ENCODE assay signal across 14 mouse cellular contexts in genomic region chr10:76002101-76002521, GRCm38 (mm10). TPM values are rescaled to one million over a fixed set of nuclear protein-coding genes. Genes with fewer than 3 reads are reported as not detected.
DNase-seq lines count a peak whose midpoint lies in the region; ATAC-seq lines count a peak whose summit lies in the region.
"Had no signal": no experiment of that assay in that cellular context is flagged by ENCODE, and none has a peak within 500 bp of the region (broad histone marks: within the 10 kb centered on the region; RNA-seq: fewer than 3 reads in every experiment).

No protein-coding gene starts in this region.

- H3K4me3 ChIP-seq in kidney, embryonic 15.5 days (replicated peaks) = no peak overlapping the region
- H3K4me3 ChIP-seq: heart, embryonic 12.5 days; stomach, embryonic 15.5 days had no signal

- no peak overlapping the region for H3K4me2 ChIP-seq in kidney, embryonic 15.5 days
- H3K4me2 ChIP-seq: liver, embryonic 11.5 days; stomach, embryonic 15.5 days had no signal

- H3K9ac ChIP-seq in kidney, embryonic 15.5 days = no peak overlapping the region
- H3K9ac ChIP-seq: heart, embryonic 12.5 days; stomach, embryonic 15.5 days had no signal

- DNase-seq in left cerebral cortex, postnatal 4 days = peak; percentile 82
- DNase-seq in left cerebral cortex, postnatal 14 days (ENCODE audit: low spot score in 2 of 2) = no peak
- peak; percentile 37 for DNase-seq in adrenal gland, postnatal 14 days
- peak; percentile 85 to 90 for DNase-seq in cerebellum, postnatal 25 days
- DNase-seq in retina, postnatal 1 day = peak; percentile 14
- DNase-seq in right cerebral cortex, adult 2 months (ENCODE audit: low spot score in 2 of 2) = no peak
- DNase-seq in lung, postnatal 25 days (ENCODE audit: low spot score) = no peak

- intact Hi-C loops in left cerebral cortex, postnatal 4 days (cut with DNase I) = no loop called here
- intact Hi-C loops in left cerebral cortex, postnatal 14 days (cut with DNase I) = no loop called here

- H3K36me3 ChIP-seq in kidney, embryonic 15.5 days = no peaks in the 10 kb centered on the region
- H3K36me3 ChIP-seq: heart, embryonic 12.5 days; stomach, embryonic 15.5 days had no signal

- peaks cover 12% of the 10 kb centered on the region; the same call in 1 of the 2 replicates for H3K4me1 ChIP-seq in kidney, embryonic 15.5 days
- H3K4me1 ChIP-seq: stomach, embryonic 15.5 days had no signal

- H3K27me3 ChIP-seq in kidney, embryonic 15.5 days = no peaks in the 10 kb centered on the region
- H3K27me3 ChIP-seq: heart, embryonic 12.5 days; stomach, embryonic 15.5 days had no signal

- no peaks in the 10 kb centered on the region for H3K9me3 ChIP-seq in kidney, embryonic 15.5 days (replicated peaks)
- H3K9me3 ChIP-seq: heart, embryonic 12.5 days; stomach, embryonic 15.5 days had no signal

- ATAC-seq in kidney, embryonic 15.5 days (replicated peaks; ENCODE audit: low FRiP score) = no peak
- ATAC-seq: hindbrain, embryonic 16.5 days had no signal

- 16% methylated on average over 3 of the region's 3 CpGs for WGBS in kidney, embryonic 15.5 days

- no peak overlapping the region for H3K27ac ChIP-seq in kidney, embryonic 15.5 days
- H3K27ac ChIP-seq: stomach, embryonic 15.5 days had no signal

RNA-seq across cellular contexts. Expression of gene Zfp280b, which starts 30.3 kb away (rescaled TPM):
- 10 to 100 TPM; 10.3 to 11.4 TPM for total RNA-seq in left cerebral cortex, postnatal 4 days (2021)
- total RNA-seq in left cerebral cortex, postnatal 14 days (2021) = 10 to 100 TPM; 12.2 to 12.3 TPM
- 8.8 and 11.5 TPM in 2 replicates for total RNA-seq in adrenal gland, postnatal 14 days (2021)
- 24.6 and 24.9 TPM in 2 replicates for polyA plus RNA-seq in kidney, embryonic 15.5 days (2015; fragmentation: Nextera tagmentation; extraction: Ambion mirVana)

RNA-seq across cellular contexts. Expression of gene Gm5134, which starts 47.8 kb away (rescaled TPM):
- total RNA-seq in left cerebral cortex, postnatal 4 days (2021) = not detected
- not detected for total RNA-seq in left cerebral cortex, postnatal 14 days (2021)
- not detected in 2 replicates for total RNA-seq in adrenal gland, postnatal 14 days (2021)
- polyA plus RNA-seq in kidney, embryonic 15.5 days (2015; fragmentation: Nextera tagmentation; extraction: Ambion mirVana) = 0.05 TPM in 1 of 2 replicates, not detected in the other
- polyA plus RNA-seq: heart, embryonic 12.5 days; hindbrain, embryonic 16.5 days; stomach, embryonic 15.5 days had no signal

RNA-seq across cellular contexts. Expression of gene Vpreb3, which starts 59.3 kb away (rescaled TPM):
- total RNA-seq in left cerebral cortex, postnatal 4 days (2021) = not detected
- not detected for total RNA-seq in left cerebral cortex, postnatal 14 days (2021)
- 1.7 and 2.2 TPM in 2 replicates for total RNA-seq in adrenal gland, postnatal 14 days (2021)
- polyA plus RNA-seq in kidney, embryonic 15.5 days (2015; fragmentation: Nextera tagmentation; extraction: Ambion mirVana) = 0.57 and 1.2 TPM in 2 replicates
- total RNA-seq: common myeloid progenitor, adult 5-6 weeks; layer of hippocampus, adult 8-10 months had no signal

Comparison
In these comparisons a context has a peak if more than half of its experiments do, and no peak if none do; other contexts are left out.
1. DNase-seq: peak in left cerebral cortex, postnatal 4 days (single experiment), adrenal gland, postnatal 14 days (single experiment), cerebellum, postnatal 25 days (2 of 2) and retina, postnatal 1 day (single experiment); none in left cerebral cortex, postnatal 14 days (0 of 2), right cerebral cortex, adult 2 months (0 of 2) and lung, postnatal 25 days (single experiment).